Mouse (Mus musculus): ENCODE data around the gene Cfap100. TPM values are rescaled to one million over a fixed set of nuclear protein-coding genes. Genes with fewer than 3 reads are reported as not detected.

Gene Cfap100
- total RNA-seq, 2 experiments from 2014 or later = 0.11 to 0.13 TPM

GRCm38 (mm10) chr6:90451512-90451911 is 22.9 kb upstream of the Cfap100 start:
- DNase-seq = peak; percentile 4
- H3K4me3 ChIP-seq = no peak overlapping the region
- intact Hi-C loops (cut with DNase I) = no loop called here
- H3K27ac ChIP-seq = peak overlapping the region; percentile 86
- no peak for TF ChIP-seq CTCF (IDR thresholded peaks at IDR 0.05)

GRCm38 (mm10) chr6:90450697-90451096 is 22.1 kb upstream of the Cfap100 start:
- peak; percentile 92 for DNase-seq
- peak overlapping the region; percentile 58 for H3K4me3 ChIP-seq
- peak overlapping the region; percentile 86 for H3K27ac ChIP-seq
- intact Hi-C loops (cut with DNase I) = loop anchor here (1.0 kb wide), 1 partner anchor 65 kb away; no protein-coding TSS in a partner anchor
- TF ChIP-seq CTCF (IDR thresholded peaks at IDR 0.05) = no peak

- DNase-seq = peak; percentile 94
- TF ChIP-seq CTCF (IDR thresholded peaks at IDR 0.05) = peak; percentile 97
- Histone ChIP-seq H3K27ac (peak overlapping the region; percentile 86), H3K4me3 (peak overlapping the region; percentile 58)
- intact Hi-C loops (cut with DNase I) = loop anchor here (1.0 kb wide), 1 partner anchor 65 kb away; no protein-coding TSS in a partner anchor
Measured at GRCm38 (mm10) chr6:90450179-90450578, 21.6 kb upstream of the Cfap100 start.

- TF ChIP-seq CTCF (IDR thresholded peaks at IDR 0.05) = no peak
- Histone ChIP-seq H3K27ac (no peak overlapping the region), H3K4me3 (no peak overlapping the region)
- DNase-seq = no peak
- intact Hi-C loops (cut with DNase I) = loop anchor here (5.0 kb wide), 2 partner anchors 90 to 130 kb away; no protein-coding TSS in a partner anchor
Measured at GRCm38 (mm10) chr6:90446883-90447282, 18.3 kb upstream of the Cfap100 start.

- intact Hi-C loops (cut with DNase I) = no loop called here
- TF ChIP-seq CTCF (IDR thresholded peaks at IDR 0.05) = no peak
- Histone ChIP-seq H3K4me3 (no peak overlapping the region), H3K27ac (no peak overlapping the region)
- DNase-seq = no peak
Measured at GRCm38 (mm10) chr6:90437041-90437440, 8.4 kb upstream of the Cfap100 start.

GRCm38 (mm10) chr6:90436192-90436907 is 7.8 kb upstream of the Cfap100 start:
- no peak for TF ChIP-seq CTCF (IDR thresholded peaks at IDR 0.05)
- no peak overlapping the region for H3K27ac ChIP-seq
- no peak overlapping the region for H3K4me3 ChIP-seq
- intact Hi-C loops (cut with DNase I) = no loop called here
- no peak for DNase-seq

GRCm38 (mm10) chr6:90435195-90435618 is 6.6 kb upstream of the Cfap100 start:
- H3K27ac ChIP-seq = peak overlapping the region; percentile 20; the same call in 1 of the 2 replicates
- peak; percentile 85 for DNase-seq
- no peak overlapping the region for H3K4me3 ChIP-seq
- TF ChIP-seq CTCF (IDR thresholded peaks at IDR 0.05) = peak; percentile 82
- intact Hi-C loops (cut with DNase I) = no loop called here

- intact Hi-C loops (cut with DNase I) = loop anchor here (5.0 kb wide), 1 partner anchor 103 kb away; no protein-coding TSS in a partner anchor
- no peak overlapping the region for H3K4me3 ChIP-seq
- no peak overlapping the region for H3K27ac ChIP-seq
- TF ChIP-seq CTCF (IDR thresholded peaks at IDR 0.05) = no peak
- no peak for DNase-seq
Measured at GRCm38 (mm10) chr6:90434687-90435086, 6.1 kb upstream of the Cfap100 start.

- Histone ChIP-seq H3K4me3 (no peak overlapping the region), H3K27ac (no peak overlapping the region)
- no peak for TF ChIP-seq CTCF (IDR thresholded peaks at IDR 0.05)
- intact Hi-C loops (cut with DNase I) = loop anchor here (5.0 kb wide), 1 partner anchor 106 kb away; no protein-coding TSS in a partner anchor
- peak; percentile 53 for DNase-seq
Measured at GRCm38 (mm10) chr6:90431487-90431886, 2.9 kb upstream of the Cfap100 start.

GRCm38 (mm10) chr6:90429911-90430310 is 1.3 kb upstream of the Cfap100 start:
- intact Hi-C loops (cut with DNase I) = loop anchor here (5.0 to 10.0 kb wide), 4 partner anchors 48 to 755 kb away; no protein-coding TSS in a partner anchor

GRCm38 (mm10) chr6:90426003-90426402 is 2.6 kb downstream of the Cfap100 start:
- Histone ChIP-seq H3K27ac (no peak overlapping the region), H3K4me3 (no peak overlapping the region)
- TF ChIP-seq CTCF (IDR thresholded peaks at IDR 0.05) = no peak
- intact Hi-C loops (cut with DNase I) = loop anchor here (5.0 to 10.0 kb wide), 3 partner anchors 44 to 751 kb away; no protein-coding TSS in a partner anchor
- no peak for DNase-seq

More at GRCm38 (mm10) chr6:90429911-90430310, 1.3 kb upstream of the Cfap100 start:
- H3K4me3 ChIP-seq = no peak overlapping the region
- DNase-seq = no peak
- TF ChIP-seq CTCF (IDR thresholded peaks at IDR 0.05) = no peak
- H3K27ac ChIP-seq = no peak overlapping the region

GRCm38 (mm10) chr6:90425361-90425760 is 3.2 kb downstream of the Cfap100 start:
- no peak for TF ChIP-seq CTCF (IDR thresholded peaks at IDR 0.05)
- no peak for DNase-seq
- no peak overlapping the region for H3K27ac ChIP-seq
- intact Hi-C loops (cut with DNase I) = loop anchor here (5.0 to 10.0 kb wide), 3 partner anchors 43 to 751 kb away; no protein-coding TSS in a partner anchor
- no peak overlapping the region for H3K4me3 ChIP-seq

GRCm38 (mm10) chr6:90422565-90422964 is 6.0 kb downstream of the Cfap100 start:
- intact Hi-C loops (cut with DNase I) = loop anchor here (10.0 kb wide), 1 partner anchor 748 kb away; no protein-coding TSS in a partner anchor
- TF ChIP-seq CTCF (IDR thresholded peaks at IDR 0.05) = peak; percentile 96
- peak; percentile 86 for DNase-seq
- Histone ChIP-seq H3K4me3 (peak overlapping the region; percentile 51), H3K27ac (peak overlapping the region; percentile 16; the same call in 1 of the 2 replicates)

Measured in gastrocnemius, adult 2 months (tissue).